Mouse (Mus musculus): ENCODE results near the gene Rxfp2. TPM values are rescaled to one million over a fixed set of nuclear protein-coding genes. Genes with fewer than 3 reads are reported as not detected.

The Rxfp2 gene
- polyA plus RNA-seq, 1 experiment = not detected

DNA sequence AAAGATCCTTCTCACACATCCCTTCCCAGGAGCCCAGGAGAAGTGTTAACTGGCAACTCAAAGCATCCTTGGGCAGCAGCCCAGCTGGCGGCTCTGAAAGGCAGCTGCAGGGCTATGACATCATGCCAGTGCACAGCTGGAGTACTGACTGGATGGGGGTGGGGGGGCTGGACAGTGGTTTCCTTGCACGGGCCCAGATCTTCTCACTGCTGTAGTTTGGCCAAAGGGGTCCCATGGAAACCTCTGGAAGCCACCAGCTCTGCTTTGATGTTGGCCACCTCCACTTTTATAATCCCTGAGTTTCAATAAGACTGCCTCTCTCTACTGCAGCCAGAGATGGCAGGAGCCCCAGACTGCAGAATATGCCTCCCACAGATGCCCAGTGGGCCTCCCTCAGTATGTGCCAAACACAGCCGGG is 13.6 kb downstream of the Rxfp2 start:
- TF ChIP-seq POLR2A (IDR thresholded peaks at IDR 0.05; ENCODE audit: low read depth, low read length) (no peak), CTCF (IDR thresholded peaks at IDR 0.05; ENCODE audit: borderline replicate concordance, insufficient read depth, low read length) (no peak)

DNA sequence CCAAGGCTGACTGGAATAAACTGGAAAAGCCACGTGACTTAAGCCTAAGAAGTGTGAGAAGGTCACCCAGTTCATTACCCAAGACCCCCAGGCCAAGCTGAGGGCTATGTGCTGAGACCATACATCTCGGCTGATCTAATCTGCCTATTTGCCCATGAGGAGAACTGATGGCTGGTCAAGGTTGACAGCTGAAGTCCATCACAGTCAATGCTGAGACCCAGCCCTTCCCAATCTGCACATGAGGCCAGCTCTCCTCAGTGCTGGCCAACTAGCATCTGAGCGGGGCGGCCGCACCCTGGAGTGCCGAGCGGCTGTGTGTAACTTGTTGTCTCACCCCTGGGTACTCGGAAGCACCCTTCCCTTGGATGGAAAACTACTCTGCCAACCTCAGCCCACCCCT is 17.8 kb downstream of the Rxfp2 start:
- no peak for TF ChIP-seq POLR2A (IDR thresholded peaks at IDR 0.05; ENCODE audit: low read depth, low read length)
- TF ChIP-seq CTCF (IDR thresholded peaks at IDR 0.05; ENCODE audit: borderline replicate concordance, insufficient read depth, low read length) = no peak
- H3K27ac ChIP-seq (ENCODE audit: insufficient read depth, low read length) = no peak overlapping the region
- no peak overlapping the region for H3K4me3 ChIP-seq (ENCODE audit: insufficient read depth, low read length)

More for the DNA sequence above, 13.6 kb downstream of the Rxfp2 start:
- Histone ChIP-seq H3K4me3 (ENCODE audit: insufficient read depth, low read length) (no peak overlapping the region), H3K27ac (ENCODE audit: insufficient read depth, low read length) (no peak overlapping the region), H3K4me1 (ENCODE audit: control insufficient read depth, insufficient read depth, low read length) (no peaks in the 10 kb centered on the region)

DNA sequence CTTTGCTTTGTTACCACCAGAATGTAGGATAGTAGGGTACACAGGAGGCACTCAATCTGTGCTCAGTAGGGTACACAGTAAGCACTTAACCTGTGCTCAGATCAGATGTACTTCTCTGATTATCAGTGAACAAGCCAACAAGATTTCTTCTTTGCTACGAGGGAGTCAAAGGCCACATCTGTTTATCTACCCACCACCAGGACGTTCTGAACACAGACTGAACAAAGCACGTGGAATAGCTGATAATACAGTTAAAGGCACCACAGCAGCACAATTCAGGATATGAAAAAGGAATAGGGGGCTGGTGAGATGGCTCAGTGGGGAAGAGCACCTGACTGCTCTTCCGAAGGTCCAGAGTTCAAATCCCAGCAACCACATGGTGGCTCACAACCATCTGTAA is 18.4 kb downstream of the Rxfp2 start:
- Histone ChIP-seq H3K4me1 (ENCODE audit: control insufficient read depth, insufficient read depth, low read length) (no peaks in the 10 kb centered on the region), H3K27ac (ENCODE audit: insufficient read depth, low read length) (no peak overlapping the region), H3K4me3 (ENCODE audit: insufficient read depth, low read length) (no peak overlapping the region)
- no peak for TF ChIP-seq CTCF (IDR thresholded peaks at IDR 0.05; ENCODE audit: borderline replicate concordance, insufficient read depth, low read length)
- TF ChIP-seq POLR2A (IDR thresholded peaks at IDR 0.05; ENCODE audit: low read depth, low read length) = no peak

More for the DNA sequence above, 17.8 kb downstream of the Rxfp2 start:
- H3K4me1 ChIP-seq (ENCODE audit: control insufficient read depth, insufficient read depth, low read length) = no peaks in the 10 kb centered on the region

DNA sequence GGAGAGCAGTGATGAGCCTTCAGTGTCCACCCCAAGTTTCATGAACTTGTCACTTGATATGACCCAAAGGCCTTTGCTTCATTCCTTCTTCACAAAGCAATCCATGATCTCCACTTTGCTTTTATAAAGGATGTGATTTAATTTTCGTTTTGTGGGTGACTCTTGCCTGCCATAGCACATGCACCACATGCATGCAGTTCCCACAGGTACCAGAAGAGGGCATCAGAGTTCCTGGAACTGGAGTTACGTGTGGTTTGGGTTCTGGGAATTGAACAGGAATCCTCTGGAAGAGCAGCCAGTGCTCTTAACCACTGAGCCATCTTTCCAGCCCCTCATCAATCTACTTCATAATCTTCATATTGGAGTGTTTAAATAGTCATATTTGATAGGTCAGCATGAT is 26.1 kb downstream of the Rxfp2 start:
- Histone ChIP-seq H3K4me3 (ENCODE audit: insufficient read depth, low read length) (no peak overlapping the region), H3K27ac (ENCODE audit: insufficient read depth, low read length) (no peak overlapping the region), H3K4me1 (ENCODE audit: control insufficient read depth, insufficient read depth, low read length) (no peaks in the 10 kb centered on the region)
- TF ChIP-seq CTCF (IDR thresholded peaks at IDR 0.05; ENCODE audit: borderline replicate concordance, insufficient read depth, low read length) (no peak), POLR2A (IDR thresholded peaks at IDR 0.05; ENCODE audit: low read depth, low read length) (no peak)

DNA sequence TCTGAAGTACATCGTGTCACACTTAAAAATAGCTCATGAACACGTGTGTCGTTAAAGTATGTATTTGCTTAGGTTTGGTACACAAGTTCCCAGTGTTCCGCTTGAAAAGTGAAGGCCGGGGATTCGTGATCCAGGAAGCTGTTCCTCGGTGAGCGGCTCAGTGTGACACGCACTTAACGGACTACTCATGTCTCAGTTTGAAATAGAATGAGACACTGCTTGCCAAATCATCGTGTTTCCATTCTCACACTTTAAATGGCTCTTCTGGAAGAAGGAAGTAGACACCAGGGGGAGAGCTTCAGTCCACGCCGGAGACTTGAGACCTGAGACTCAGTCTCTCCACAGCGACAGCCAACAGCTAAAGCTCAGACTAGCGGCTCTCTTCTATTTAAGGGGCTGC is 28.0 kb downstream of the Rxfp2 start:
- TF ChIP-seq POLR2A (IDR thresholded peaks at IDR 0.05; ENCODE audit: low read depth, low read length) = no peak
- no peak for TF ChIP-seq CTCF (IDR thresholded peaks at IDR 0.05; ENCODE audit: borderline replicate concordance, insufficient read depth, low read length)
- no peak overlapping the region for H3K4me3 ChIP-seq (ENCODE audit: insufficient read depth, low read length)

DNA sequence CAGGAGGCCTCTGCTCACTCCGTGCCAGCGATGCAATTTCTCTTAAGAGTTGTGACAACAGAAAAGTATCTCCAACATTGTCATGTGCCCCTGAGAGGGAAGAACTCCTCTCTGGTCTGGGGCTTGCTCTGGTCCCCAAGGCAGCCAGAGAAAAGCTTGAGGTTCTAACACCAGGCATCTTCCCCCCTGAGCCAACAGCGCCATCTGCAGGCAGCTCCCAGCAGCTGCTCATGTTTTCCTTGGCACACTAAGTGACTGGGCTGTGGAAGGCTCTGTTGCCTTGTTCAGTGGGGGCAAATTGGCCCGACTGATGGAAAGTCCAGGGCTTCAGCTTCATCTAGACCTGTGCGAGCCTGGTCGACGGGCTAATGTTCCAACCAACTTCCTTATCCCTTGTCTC is 31.5 kb downstream of the Rxfp2 start:
- no peaks in the 10 kb centered on the region for H3K4me1 ChIP-seq (ENCODE audit: control insufficient read depth, insufficient read depth, low read length)
- H3K27ac ChIP-seq (ENCODE audit: insufficient read depth, low read length) = no peak overlapping the region
- TF ChIP-seq POLR2A (IDR thresholded peaks at IDR 0.05; ENCODE audit: low read depth, low read length) (no peak), CTCF (IDR thresholded peaks at IDR 0.05; ENCODE audit: borderline replicate concordance, insufficient read depth, low read length) (0 out of 2 replicates have a peak, but pooled peaks have one; percentile 12)
- H3K4me3 ChIP-seq (ENCODE audit: insufficient read depth, low read length) = no peak overlapping the region

More for the DNA sequence above, 28.0 kb downstream of the Rxfp2 start:
- Histone ChIP-seq H3K4me1 (ENCODE audit: control insufficient read depth, insufficient read depth, low read length) (no peaks in the 10 kb centered on the region), H3K27ac (ENCODE audit: insufficient read depth, low read length) (no peak overlapping the region)

DNA sequence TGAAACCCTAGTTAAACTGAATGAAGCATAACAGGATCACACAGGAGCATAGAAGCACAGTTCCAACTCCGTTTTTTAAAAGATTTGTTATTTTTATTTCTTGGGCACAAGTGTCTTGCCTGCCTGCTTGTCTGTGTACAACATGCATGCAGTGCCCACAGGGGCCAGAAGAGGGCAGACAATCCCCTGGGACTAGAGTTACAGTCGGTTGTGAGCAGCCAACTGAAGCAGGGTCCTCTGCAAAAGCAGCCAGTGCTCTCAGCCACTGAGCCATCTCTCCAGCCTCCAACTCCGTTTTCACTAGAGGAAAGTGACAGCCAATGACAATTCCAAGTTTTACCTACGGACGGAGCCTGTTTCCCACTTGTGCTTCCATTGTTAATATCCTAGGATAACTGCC is 33.4 kb downstream of the Rxfp2 start:
- Histone ChIP-seq H3K4me3 (ENCODE audit: insufficient read depth, low read length) (no peak overlapping the region), H3K27ac (ENCODE audit: insufficient read depth, low read length) (no peak overlapping the region), H3K4me1 (ENCODE audit: control insufficient read depth, insufficient read depth, low read length) (no peaks in the 10 kb centered on the region)
- TF ChIP-seq POLR2A (IDR thresholded peaks at IDR 0.05; ENCODE audit: low read depth, low read length) = no peak
- peak; percentile 33; the same call in 1 of the 2 replicates for TF ChIP-seq CTCF (IDR thresholded peaks at IDR 0.05; ENCODE audit: borderline replicate concordance, insufficient read depth, low read length)

DNA sequence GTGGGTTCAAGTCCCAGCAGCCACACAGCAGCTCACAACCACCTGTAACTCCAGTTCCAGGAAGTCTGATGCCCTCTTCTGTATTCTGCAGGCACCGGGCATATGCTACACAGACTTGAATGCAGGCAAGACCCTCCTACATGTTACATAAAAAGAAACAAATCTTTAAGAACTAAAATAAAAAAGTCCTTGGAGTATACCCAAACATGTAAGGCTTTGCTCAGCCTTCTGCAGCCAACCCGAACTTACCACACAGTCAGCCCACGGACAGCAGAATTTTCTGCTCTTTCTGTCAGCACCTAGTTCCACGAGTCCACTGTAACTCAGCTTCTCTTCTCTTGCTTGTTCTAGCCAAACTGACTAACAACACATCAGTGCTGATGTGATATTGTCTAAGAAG is 34.8 kb downstream of the Rxfp2 start:
- TF ChIP-seq CTCF (IDR thresholded peaks at IDR 0.05; ENCODE audit: borderline replicate concordance, insufficient read depth, low read length) = no peak
- no peak for TF ChIP-seq POLR2A (IDR thresholded peaks at IDR 0.05; ENCODE audit: low read depth, low read length)
- Histone ChIP-seq H3K27ac (ENCODE audit: insufficient read depth, low read length) (no peak overlapping the region), H3K4me3 (ENCODE audit: insufficient read depth, low read length) (no peak overlapping the region), H3K4me1 (ENCODE audit: control insufficient read depth, insufficient read depth, low read length) (no peaks in the 10 kb centered on the region)

DNA sequence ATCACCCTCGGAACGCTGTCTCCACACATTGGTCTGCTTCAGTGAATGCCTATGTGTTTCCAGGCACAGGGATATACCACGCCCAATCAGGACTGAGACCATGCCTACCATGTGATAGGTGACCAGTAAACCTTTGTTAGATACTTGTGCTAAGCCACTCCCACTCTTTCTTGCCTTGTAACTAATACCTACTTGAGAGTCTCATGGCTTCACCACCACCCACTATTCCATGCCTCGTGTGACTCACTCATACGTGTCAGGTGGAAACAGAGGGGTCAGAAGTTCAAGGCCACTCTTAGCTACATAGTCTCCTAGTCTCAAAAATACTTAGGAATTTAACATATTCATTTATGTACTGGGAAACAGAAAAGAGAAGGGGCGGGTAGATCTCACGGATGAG is 35.5 kb downstream of the Rxfp2 start:
- TF ChIP-seq CTCF (IDR thresholded peaks at IDR 0.05; ENCODE audit: borderline replicate concordance, insufficient read depth, low read length) (no peak), POLR2A (IDR thresholded peaks at IDR 0.05; ENCODE audit: low read depth, low read length) (no peak)
- no peaks in the 10 kb centered on the region for H3K4me1 ChIP-seq (ENCODE audit: control insufficient read depth, insufficient read depth, low read length)
- H3K4me3 ChIP-seq (ENCODE audit: insufficient read depth, low read length) = no peak overlapping the region
- H3K27ac ChIP-seq (ENCODE audit: insufficient read depth, low read length) = no peak overlapping the region

DNA sequence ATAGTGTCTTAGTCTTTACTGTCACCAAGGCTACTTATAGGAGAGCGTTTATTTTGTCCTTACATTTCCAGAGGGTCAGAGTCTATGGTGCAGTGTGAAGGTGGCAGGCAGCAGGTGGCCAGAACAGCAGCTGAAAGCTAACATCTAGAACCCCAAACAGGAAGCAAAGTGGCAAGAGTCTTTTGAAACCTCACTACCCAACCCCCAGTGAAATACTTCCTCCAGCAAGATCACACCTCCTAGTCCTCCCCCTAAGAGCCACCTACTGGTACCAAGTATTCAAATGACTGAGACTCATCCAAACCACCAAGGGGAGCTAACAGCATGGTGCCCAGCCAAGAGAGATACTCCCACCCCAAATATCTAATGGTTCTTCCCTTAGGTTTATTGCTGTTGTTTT is 36.8 kb downstream of the Rxfp2 start:
- Histone ChIP-seq H3K4me3 (ENCODE audit: insufficient read depth, low read length) (no peak overlapping the region), H3K27ac (ENCODE audit: insufficient read depth, low read length) (no peak overlapping the region), H3K4me1 (ENCODE audit: control insufficient read depth, insufficient read depth, low read length) (no peaks in the 10 kb centered on the region)
- TF ChIP-seq CTCF (IDR thresholded peaks at IDR 0.05; ENCODE audit: borderline replicate concordance, insufficient read depth, low read length) (no peak), POLR2A (IDR thresholded peaks at IDR 0.05; ENCODE audit: low read depth, low read length) (no peak)

DNA sequence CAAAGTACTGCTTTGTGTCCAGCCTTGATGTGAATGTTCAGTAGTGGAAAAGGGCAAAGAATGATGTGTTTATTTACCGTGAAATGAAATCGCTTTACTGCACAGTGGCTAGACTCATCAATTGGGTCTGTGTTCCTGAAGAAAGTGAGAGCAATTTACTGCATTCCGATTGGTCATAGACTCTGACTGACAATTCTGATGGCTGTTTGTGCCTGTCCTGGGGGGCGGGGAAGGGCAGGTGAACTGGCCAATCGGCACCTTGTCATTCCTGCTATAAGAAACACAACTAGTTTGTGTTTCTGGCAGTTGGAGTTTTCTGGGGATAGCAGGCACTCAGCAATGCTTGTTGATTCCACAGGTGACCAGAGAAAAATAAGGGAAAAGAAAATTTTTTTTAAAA is 37.6 kb downstream of the Rxfp2 start:
- Histone ChIP-seq H3K27ac (ENCODE audit: insufficient read depth, low read length) (no peak overlapping the region), H3K4me1 (ENCODE audit: control insufficient read depth, insufficient read depth, low read length) (no peaks in the 10 kb centered on the region), H3K4me3 (ENCODE audit: insufficient read depth, low read length) (no peak overlapping the region)
- TF ChIP-seq POLR2A (IDR thresholded peaks at IDR 0.05; ENCODE audit: low read depth, low read length) (no peak), CTCF (IDR thresholded peaks at IDR 0.05; ENCODE audit: borderline replicate concordance, insufficient read depth, low read length) (no peak)
